Mouse (Mus musculus) cerebellum, postnatal 4 days (tissue): Measurements from ENCODE around the gene Col10a1.
"Not testable (repeated sequence)": the region's sequence is repeated elsewhere in the genome, so short reads cannot be mapped to it uniquely, and the experiment has no call there.

ENCODE experiments used
- DNase-seq, 2 experiments: peaks; one replicate each; pipeline ENCODE4 v3.0.0; 2022; ENCODE audit warnings: low spot score in 2 of 2, mixed read lengths in 1 of 2

The Col10a1 gene

GRCm38 (mm10) chr10:34389681-34390080 is at the start of gene Col10a1:
Col10a1 (plus strand) TSS chr10:34389981.
- no peak for DNase-seq

GRCm38 (mm10) chr10:34341014-34341413 is 48.8 kb upstream of the Col10a1 start:
- no peak for DNase-seq

- DNase-seq, result no peak
These were observed 47.9 kb upstream of the Col10a1 start for GRCm38 (mm10) chr10:34341886-34342285.

- DNase-seq, result no peak
These were observed 37.6 kb upstream of the Col10a1 start for GRCm38 (mm10) chr10:34352166-34352565.

GRCm38 (mm10) chr10:34358263-34358662 is 31.5 kb upstream of the Col10a1 start:
- DNase-seq, result no peak

GRCm38 (mm10) chr10:34363756-34364155 is 26.0 kb upstream of the Col10a1 start:
- DNase-seq, result peak in 1 of 2 experiments; percentile 7

- DNase-seq, result no peak
These were observed 21.6 kb upstream of the Col10a1 start for GRCm38 (mm10) chr10:34368138-34368537.

GRCm38 (mm10) chr10:34373332-34373731 is 16.4 kb upstream of the Col10a1 start:
- DNase-seq, result no peak

- no peak for DNase-seq
These were observed 4.1 kb upstream of the Col10a1 start for GRCm38 (mm10) chr10:34385636-34386035.

- no peak for DNase-seq
These were observed 7.2 kb downstream of the Col10a1 start for GRCm38 (mm10) chr10:34396959-34397358.

GRCm38 (mm10) chr10:34399267-34399666 is 9.5 kb downstream of the Col10a1 start:
- no peak for DNase-seq

GRCm38 (mm10) chr10:34418204-34418756 is 28.5 kb downstream of the Col10a1 start, which contains the start of gene Nt5dc1:
Nt5dc1 (minus strand) TSS chr10:34418552.
- DNase-seq, result peak; percentile 68 to 90

- not testable (repeated sequence) for DNase-seq
These were observed 29.0 kb downstream of the Col10a1 start for GRCm38 (mm10) chr10:34418794-34419193.

GRCm38 (mm10) chr10:34431783-34432182 is 42.0 kb downstream of the Col10a1 start:
- DNase-seq, result no peak

- DNase-seq, result not testable (repeated sequence)
These were observed 44.4 kb downstream of the Col10a1 start for GRCm38 (mm10) chr10:34434191-34434590.
